Mouse (Mus musculus) CH12.LX (cell line): Measurements from ENCODE around the gene Scrt2. TPM values are rescaled to one million over a fixed set of nuclear protein-coding genes. Genes with fewer than 3 reads are reported as not detected.

ENCODE experiments used
- DNase-seq: peaks from one replicate; pipeline ENCODE4 v3.0.0-alpha.2; 2013; ENCODE audit errors: extremely low read depth
- H3K27ac ChIP-seq: 2 replicates; pipeline ENCODE4 v1.5.1; 2012; ENCODE audit warnings: low read depth, mild to moderate bottlenecking, control low read depth, moderate library complexity; ENCODE audit not compliant: insufficient read depth
- H3K27me3 ChIP-seq: replicated peaks from 2 replicates; pipeline ENCODE3; 2012; ENCODE audit warnings: inconsistent platforms
- H3K36me3 ChIP-seq, 2 experiments: replicated peaks in 1 of 2; 2 replicates each; pipeline versions ENCODE3 to v1.6.1; 2012; ENCODE audit warnings: inconsistent platforms in 1 of 2, low read length in 1 of 2, mild to moderate bottlenecking in 1 of 2, mixed read lengths in 1 of 2, moderate library complexity in 1 of 2; ENCODE audit not compliant: control insufficient read depth in 1 of 2, insufficient read depth in 1 of 2
- H3K4me1 ChIP-seq, 2 experiments: 2 replicates each; pipeline ENCODE4 v1.6.1; 2012; ENCODE audit warnings: inconsistent platforms in 1 of 2, moderate library complexity in 1 of 2; ENCODE audit not compliant: insufficient read depth in 2 of 2, control insufficient read depth in 1 of 2
- H3K4me2 ChIP-seq: 2 replicates; pipeline ENCODE4 v1.6.1; 2012; ENCODE audit warnings: low read depth, mild to moderate bottlenecking, control low read depth; ENCODE audit not compliant: poor library complexity, insufficient read depth, severe bottlenecking
- H3K4me3 ChIP-seq, 3 experiments: fragments of 150-350 bp in 1 of 3; sonication (generic) in 1 of 3; replicated peaks in 1 of 3; 2 replicates each; pipeline versions ENCODE3 to v1.5.1; 2011 to 2012; ENCODE audit warnings: low read depth in 2 of 3, low read length in 2 of 3, mild to moderate bottlenecking in 2 of 3, moderate library complexity in 2 of 3, control low read depth in 1 of 3, improper control_type of control experiment in 1 of 3, inconsistent platforms in 1 of 3, mixed read lengths in 1 of 3; ENCODE audit not compliant: poor library complexity in 1 of 3
- H3K79me2 ChIP-seq: replicated peaks from 2 replicates; pipeline ENCODE4 v1.6.1; 2012; ENCODE audit warnings: mild to moderate bottlenecking, moderate library complexity; ENCODE audit not compliant: control insufficient read depth, poor library complexity, insufficient read depth, severe bottlenecking; ENCODE audit errors: extremely low read depth
- H3K9ac ChIP-seq: 2 replicates; pipeline ENCODE4 v1.6.1; 2012; ENCODE audit warnings: low read depth, mild to moderate bottlenecking, control low read depth, moderate library complexity; ENCODE audit not compliant: insufficient read depth
- H3K9me3 ChIP-seq: replicated peaks from 2 replicates; pipeline ENCODE3; 2012; ENCODE audit warnings: low read length, inconsistent platforms, mixed read lengths
- ELF1 ChIP-seq: IDR thresholded peaks from 2 replicates; pipeline ENCODE4 v1.6.1; 2014; ENCODE audit warnings: low read depth, mild to moderate bottlenecking, inconsistent platforms, low read length, improper control_type of control experiment
- GABPA ChIP-seq: IDR thresholded peaks from 2 replicates; pipeline ENCODE4 v1.6.1; 2012; ENCODE audit warnings: low read depth, low read length, improper control_type of control experiment, inconsistent platforms; ENCODE audit not compliant: insufficient replicate concordance
- JUN ChIP-seq: IDR thresholded peaks from 2 replicates; pipeline ENCODE4 v1.6.1; 2011; ENCODE audit warnings: low read depth, mild to moderate bottlenecking, low read length, improper control_type of control experiment, moderate library complexity; ENCODE audit not compliant: insufficient read depth
- MAFK ChIP-seq: IDR thresholded peaks from 2 replicates; pipeline ENCODE4 v1.6.1; 2011; ENCODE audit warnings: low read length, improper control_type of control experiment; ENCODE audit not compliant: insufficient replicate concordance
- MAZ ChIP-seq: IDR thresholded peaks from 2 replicates; pipeline ENCODE4 v1.6.1; 2012; ENCODE audit warnings: low read depth, mild to moderate bottlenecking, inconsistent platforms, low read length, improper control_type of control experiment, moderate library complexity
- NRF1 ChIP-seq: IDR thresholded peaks from 2 replicates; pipeline ENCODE4 v1.6.1; 2014; ENCODE audit warnings: low read depth, mild to moderate bottlenecking, inconsistent platforms, low read length, improper control_type of control experiment, moderate library complexity
- PAX5 ChIP-seq: IDR thresholded peaks from 2 replicates; pipeline ENCODE4 v1.6.1; 2012; ENCODE audit warnings: low read length, inconsistent platforms, mixed read lengths
- POLR2A ChIP-seq: IDR thresholded peaks from 2 replicates; pipeline ENCODE4 v1.6.1; 2011; ENCODE audit warnings: low read depth, mild to moderate bottlenecking, improper control_type of control experiment, low read length
- POLR2AphosphoS2 ChIP-seq: IDR thresholded peaks from 2 replicates; pipeline ENCODE4 v1.6.1; 2011; ENCODE audit warnings: low read depth, low read length, improper control_type of control experiment
- RAD21 ChIP-seq: IDR thresholded peaks from 2 replicates; pipeline ENCODE4 v1.6.1; 2011; ENCODE audit warnings: low read depth, mild to moderate bottlenecking, low read length, improper control_type of control experiment, moderate library complexity
- RCOR1 ChIP-seq: conservative IDR thresholded peaks from 2 replicates; pipeline ENCODE4 v1.6.1; 2012; ENCODE audit warnings: low read depth, mild to moderate bottlenecking, inconsistent platforms, low read length, improper control_type of control experiment
- SIN3A ChIP-seq: IDR thresholded peaks from 2 replicates; pipeline ENCODE4 v1.6.1; 2012; ENCODE audit warnings: low read length, improper control_type of control experiment, inconsistent platforms
- TBP ChIP-seq: conservative IDR thresholded peaks from 2 replicates; pipeline ENCODE4 v1.6.1; 2011; ENCODE audit warnings: low read depth, low read length, improper control_type of control experiment
- USF1 ChIP-seq: IDR thresholded peaks from 2 replicates; pipeline ENCODE4 v1.6.1; 2014; ENCODE audit warnings: low read depth, mild to moderate bottlenecking, inconsistent platforms, low read length, improper control_type of control experiment
- USF2 ChIP-seq: conservative IDR thresholded peaks from 2 replicates; pipeline ENCODE4 v1.6.1; 2011; ENCODE audit warnings: low read depth, low read length, improper control_type of control experiment
- ZKSCAN1 ChIP-seq: IDR thresholded peaks from 2 replicates; pipeline ENCODE4 v1.6.1; 2012; ENCODE audit warnings: low read depth, inconsistent platforms, low read length, improper control_type of control experiment, borderline replicate concordance
- ZMIZ1 ChIP-seq: IDR thresholded peaks from 2 replicates; pipeline ENCODE4 v1.6.1; 2012; ENCODE audit warnings: low read depth, mild to moderate bottlenecking, inconsistent platforms, low read length, improper control_type of control experiment
- dilution Hi-C: fragments of 300-500 bp; cut with MboI; formaldehyde crosslinking; loops from 2 replicates; pipeline ENCODE4 v1.14.3; 2020; ENCODE audit warnings: low sequenced_read_pairs; ENCODE audit not compliant: extremely low pct_unique_long_range_greater_than_20kb, extremely low pct_ligation_motif_present
- in situ Hi-C: fragments of 300-500 bp; cut with MboI; formaldehyde crosslinking; loops from 3 replicates; pipeline ENCODE4 v1.14.3; 2019; ENCODE audit warnings: low sequenced_read_pairs, low pct_ligation_motif_present, low pct_unique_long_range_greater_than_20kb, mixed read lengths
- polyA plus RNA-seq: library from polyadenylated mRNA; unstranded; fragments of >175 nt; gene quantifications from 2 replicates; pipeline ENCODE4 v1.2.1, GENCODE M21; 2012; ENCODE audit warnings: low read depth; ENCODE audit not compliant: insufficient read length
- total RNA-seq, 2 experiments: library from RNA; depleted of rRNA; stranded (reverse); fragments of 300-350 nt in 1 of 2; fragments of >200 nt in 1 of 2; gene quantifications; 2 replicates each; pipeline ENCODE4 v1.2.3; 2012 to 2014

Gene Scrt2
- total and polyA plus RNA-seq, 3 experiments, result not detected

- Histone ChIP-seq H3K9me3 (no peaks in the 10 kb centered on the region), H3K79me2 (no peaks in the 10 kb centered on the region), H3K4me3 (no peak overlapping the region), H3K4me2 (no peak overlapping the region), H3K9ac (no peak overlapping the region), H3K36me3 (no peaks in the 10 kb centered on the region), H3K27me3 (peaks cover 77% of the 10 kb centered on the region), H3K4me1 (no peaks in the 10 kb centered on the region), H3K27ac (no peak overlapping the region)
- dilution Hi-C loops (no loop called here), in situ Hi-C loops (no loop called here)
- TF ChIP-seq MAZ (no peak), RCOR1 (no peak), USF1 (no peak), TBP (no peak), USF2 (no peak), JUN (no peak), ELF1 (no peak), GABPA (no peak), SIN3A (no peak), PAX5 (no peak), POLR2AphosphoS2 (no peak), ZKSCAN1 (no peak), NRF1 (no peak), RAD21 (no peak)
- no peak for DNase-seq
Measured at GRCm38 (mm10) chr2:152129778-152130177, 48.4 kb downstream of the Scrt2 start.

- in situ Hi-C loops, result no loop called here
- dilution Hi-C loops, result no loop called here
- peaks cover 88% of the 10 kb centered on the region for H3K27me3 ChIP-seq
Measured at GRCm38 (mm10) chr2:152132016-152132415, 50.7 kb downstream of the Scrt2 start.

More at GRCm38 (mm10) chr2:152132016-152132415, 50.7 kb downstream of the Scrt2 start:
- Histone ChIP-seq H3K4me1 (no peaks in the 10 kb centered on the region), H3K4me2 (no peak overlapping the region), H3K36me3 (no peaks in the 10 kb centered on the region), H3K27ac (no peak overlapping the region), H3K79me2 (no peaks in the 10 kb centered on the region), H3K9ac (no peak overlapping the region), H3K9me3 (no peaks in the 10 kb centered on the region), H3K4me3 (no peak overlapping the region)
- no peak for DNase-seq
- TF ChIP-seq MAFK (no peak), POLR2A (no peak), SIN3A (no peak), TBP (no peak), ZMIZ1 (no peak)
